17 mouse cellular contexts compared by ENCODE assay signal in genomic region chr7:129964192-129964591, GRCm38 (mm10).
DNase-seq lines count a peak whose midpoint lies in the region; ATAC-seq lines count a peak whose summit lies in the region.
"Had no signal": no experiment of that assay in that cellular context is flagged by ENCODE, and none has a peak within 500 bp of the region (broad histone marks: within the 10 kb centered on the region; RNA-seq: fewer than 3 reads in every experiment).

No protein-coding gene starts in this region.

- peaks cover 3% of the 10 kb centered on the region; the same call in 1 of the 2 replicates for H3K4me1 ChIP-seq in kidney, embryonic 16.5 days (ENCODE audit: insufficient read depth, low read length)
- H3K4me1 ChIP-seq in limb, embryonic 15.5 days, result peaks cover 18% of the 10 kb centered on the region
- H3K4me1 ChIP-seq in stomach, embryonic 15.5 days, result peaks cover 11% of the 10 kb centered on the region; the same call in 1 of the 2 replicates

- peak; percentile 91 for DNase-seq in heart, adult 11 months
- DNase-seq in heart, postnatal 36 days, result no peak
- DNase-seq in kidney, adult 8-10 months, result no peak
- no peak for DNase-seq in left cerebral cortex, adult 11 months (ENCODE audit: low spot score)
- DNase-seq: cerebellum, postnatal 25 days; kidney, adult 2 months; liver; midbrain, embryonic 14.5 days; right cerebral cortex, adult 18-20 months; thymus, postnatal 4 days had no signal

- no peaks in the 10 kb centered on the region for H3K9me3 ChIP-seq in kidney, embryonic 16.5 days (ENCODE audit: low read length)
- H3K9me3 ChIP-seq in limb, embryonic 15.5 days, result no peaks in the 10 kb centered on the region
- H3K9me3 ChIP-seq in stomach, embryonic 15.5 days, result no peaks in the 10 kb centered on the region

- no peak overlapping the region for H3K4me3 ChIP-seq in kidney, embryonic 16.5 days (ENCODE audit: low read length)
- H3K4me3 ChIP-seq in limb, embryonic 15.5 days, result no peak overlapping the region
- H3K4me3 ChIP-seq in stomach, embryonic 15.5 days (replicated peaks), result no peak overlapping the region

- intact Hi-C loops in heart, postnatal 36 days (cut with DNase I), result no loop called here

- no peaks in the 10 kb centered on the region for H3K27me3 ChIP-seq in kidney, embryonic 16.5 days (ENCODE audit: insufficient read depth, low read length)
- no peaks in the 10 kb centered on the region for H3K27me3 ChIP-seq in limb, embryonic 15.5 days
- H3K27me3 ChIP-seq in stomach, embryonic 15.5 days (replicated peaks), result no peaks in the 10 kb centered on the region

- 43% methylated on average over 8 of the region's 8 CpGs for WGBS in kidney, embryonic 16.5 days
- WGBS in limb, embryonic 15.5 days, result 41% methylated on average over 8 of the region's 8 CpGs
- WGBS in stomach, embryonic 15.5 days, result 22% methylated on average over 8 of the region's 8 CpGs

- no peaks in the 10 kb centered on the region for H3K36me3 ChIP-seq in kidney, embryonic 16.5 days (ENCODE audit: insufficient read depth, low read length)
- no peaks in the 10 kb centered on the region for H3K36me3 ChIP-seq in limb, embryonic 15.5 days
- no peaks in the 10 kb centered on the region for H3K36me3 ChIP-seq in stomach, embryonic 15.5 days

- 0 out of 2 replicates have a peak overlapping the region, but pooled peaks have one; percentile 3 for H3K27ac ChIP-seq in kidney, embryonic 16.5 days (ENCODE audit: low read length)
- peak overlapping the region; percentile 47; the same call in 1 of the 2 replicates for H3K27ac ChIP-seq in limb, embryonic 15.5 days
- peak overlapping the region; percentile 52; the same call in 1 of the 2 replicates for H3K27ac ChIP-seq in stomach, embryonic 15.5 days
- H3K27ac ChIP-seq: hindbrain, embryonic 14.5 days; macrophage had no signal

- H3K4me2 ChIP-seq in kidney, embryonic 16.5 days (replicated peaks; ENCODE audit: low read depth, low read length), result no peak overlapping the region
- H3K4me2 ChIP-seq in limb, embryonic 15.5 days, result no peak overlapping the region
- no peak overlapping the region for H3K4me2 ChIP-seq in stomach, embryonic 15.5 days
- H3K4me2 ChIP-seq: hindbrain, embryonic 14.5 days had no signal

- 0 out of 2 replicates have a peak, but pooled peaks have one; percentile 42 for ATAC-seq in kidney, embryonic 16.5 days (ENCODE audit: low FRiP score, low TSS enrichment)
- no peak for ATAC-seq in limb, embryonic 15.5 days (ENCODE audit: insufficient number of reproducible peaks, low FRiP score, low TSS enrichment, low read depth)
- ATAC-seq in stomach, embryonic 15.5 days (ENCODE audit: insufficient read depth, low FRiP score, low read depth), result no peak
- ATAC-seq in megakaryocyte-erythroid progenitor cell, adult 5-6 weeks (replicated peaks; ENCODE audit: low FRiP score, low TSS enrichment, poor library complexity, severe bottlenecking), result no peak
- ATAC-seq: forebrain, embryonic 14.5 days had no signal

- no peak overlapping the region for H3K9ac ChIP-seq in kidney, embryonic 16.5 days (replicated peaks; ENCODE audit: low read length)
- no peak overlapping the region for H3K9ac ChIP-seq in limb, embryonic 15.5 days
- no peak overlapping the region for H3K9ac ChIP-seq in stomach, embryonic 15.5 days
- H3K9ac ChIP-seq: hindbrain, embryonic 14.5 days had no signal
